8 mouse cellular contexts compared by ENCODE assay signal in genomic region chr2:93461869-93462714, GRCm38 (mm10). TPM values are rescaled to one million over a fixed set of nuclear protein-coding genes. Genes with fewer than 3 reads are reported as not detected.
DNase-seq lines count a peak whose midpoint lies in the region; ATAC-seq and TF ChIP-seq lines count a peak whose summit lies in the region.

No protein-coding gene starts in this region.

- peaks cover 2% of the 10 kb centered on the region for H3K79me2 ChIP-seq in MEL (ENCODE audit: control insufficient read depth, insufficient read depth, low read length, poor library complexity)

- peak overlapping the region; percentile 88 for H3K27ac ChIP-seq in MEL (ENCODE audit: control insufficient read depth, low read depth, low read length)
- H3K27ac ChIP-seq in forebrain, embryonic 16.5 days (ENCODE audit: low read length) = 0 out of 2 replicates have a peak overlapping the region, but pooled peaks have one; percentile 12
- peak overlapping the region; percentile 51; the same call in 1 of the 2 replicates for H3K27ac ChIP-seq in neural tube, embryonic 15.5 days (replicated peaks)

- peak overlapping the region; percentile 71 to 87 for H3K4me3 ChIP-seq in MEL (ENCODE audit: control insufficient read depth in 1 of 2, insufficient read depth in 1 of 2, low read depth in 2 of 2, low read length in 2 of 2)
- peak overlapping the region; percentile 41 for H3K4me3 ChIP-seq in forebrain, embryonic 16.5 days (replicated peaks; ENCODE audit: low read length)
- peak overlapping the region; percentile 74 for H3K4me3 ChIP-seq in lung, adult 2 months (replicated peaks; ENCODE audit: extremely low read depth, low read depth, low read length)
- peak overlapping the region; percentile 40 for H3K4me3 ChIP-seq in neural tube, embryonic 15.5 days (replicated peaks)

- peak; percentile 98 for DNase-seq in MEL (ENCODE audit: low read depth, low spot score)
- DNase-seq in cerebellum, adult 18-20 months = peak; percentile 51 to 64
- peak; percentile 89 for DNase-seq in heart, postnatal 25 days (ENCODE audit: low spot score)
- DNase-seq in layer of hippocampus, adult 18-20 months (ENCODE audit: low spot score in 2 of 2) = peak; percentile 75 to 88
- DNase-seq in lung, adult 2 months = peak; percentile 99
- peak; percentile 98 for DNase-seq in testis, postnatal 10 days (ENCODE audit: low spot score)

- peak overlapping the region; percentile 69 for H3K4me2 ChIP-seq in forebrain, embryonic 16.5 days (ENCODE audit: low read length)
- peak overlapping the region; percentile 70 for H3K4me2 ChIP-seq in neural tube, embryonic 15.5 days

- H3K36me3 ChIP-seq in MEL (ENCODE audit: control insufficient read depth in 1 of 2, insufficient read depth in 2 of 2, low read length in 2 of 2) = peaks cover 0 to 16% of the 10 kb centered on the region in 2 experiments; a peak in 2 of 4 replicates
- no peaks in the 10 kb centered on the region for H3K36me3 ChIP-seq in forebrain, embryonic 16.5 days (ENCODE audit: control insufficient read depth, insufficient read depth)
- no peaks in the 10 kb centered on the region for H3K36me3 ChIP-seq in neural tube, embryonic 15.5 days

- peak; percentile 27 to 40; a peak in 2 of 4 replicates for TF ChIP-seq EP300 in MEL (IDR thresholded peaks at IDR 0.05; ENCODE audit: low read depth in 1 of 2, low read length in 2 of 2)

- peaks cover 18 to 38% of the 10 kb centered on the region in 2 experiments for H3K4me1 ChIP-seq in MEL (ENCODE audit: control insufficient read depth in 1 of 2, insufficient read depth in 2 of 2, low read length in 2 of 2)
- H3K4me1 ChIP-seq in forebrain, embryonic 16.5 days (replicated peaks; ENCODE audit: control insufficient read depth, insufficient read depth, low read length) = peaks cover 18% of the 10 kb centered on the region
- peaks cover 34% of the 10 kb centered on the region for H3K4me1 ChIP-seq in lung, adult 2 months (ENCODE audit: control insufficient read depth, insufficient read depth, low read length)
- peaks cover 26% of the 10 kb centered on the region for H3K4me1 ChIP-seq in neural tube, embryonic 15.5 days

- peak; percentile 89 for ATAC-seq in forebrain, embryonic 16.5 days
- peak; percentile 87 for ATAC-seq in neural tube, embryonic 15.5 days (ENCODE audit: low FRiP score)

- H3K9me3 ChIP-seq in MEL (replicated peaks; ENCODE audit: insufficient read depth, low read length) = no peaks in the 10 kb centered on the region
- no peaks in the 10 kb centered on the region for H3K9me3 ChIP-seq in forebrain, embryonic 16.5 days (ENCODE audit: control insufficient read depth, low read length)
- H3K9me3 ChIP-seq in neural tube, embryonic 15.5 days (replicated peaks) = no peaks in the 10 kb centered on the region

- no peak for TF ChIP-seq CTCF in MEL (IDR thresholded peaks at IDR 0.05 in 2 of 3, conservative IDR thresholded peaks at IDR 0.05 in 1 of 3; ENCODE audit: control insufficient read depth in 1 of 3, insufficient read depth in 1 of 3, low read depth in 2 of 3, low read length in 3 of 3, poor library complexity in 1 of 3, severe bottlenecking in 1 of 3)
- no peak for TF ChIP-seq CTCF in lung, adult 2 months (IDR thresholded peaks at IDR 0.05; ENCODE audit: insufficient read depth, low read length)

- WGBS in forebrain, embryonic 16.5 days = 2% methylated on average over 41 of the region's 41 CpGs
- WGBS in lung, adult 2 months = 3% methylated on average over 41 of the region's 41 CpGs
- WGBS in neural tube, embryonic 15.5 days = 3% methylated on average over 41 of the region's 41 CpGs

- TF ChIP-seq RAD21 in MEL (IDR thresholded peaks at IDR 0.05; ENCODE audit: low read depth, low read length) = no peak

- intact Hi-C loops in heart, postnatal 25 days (cut with DNase I) = no loop called here

- peak; percentile 71 to 85 for TF ChIP-seq POLR2A in MEL (IDR thresholded peaks at IDR 0.05; ENCODE audit: control insufficient read depth in 1 of 2, insufficient read depth in 1 of 2, low read depth in 1 of 2, low read length in 2 of 2, poor library complexity in 1 of 2)
- TF ChIP-seq POLR2A in lung, adult 2 months (IDR thresholded peaks at IDR 0.05; ENCODE audit: borderline replicate concordance, extremely low read depth, low read depth, low read length) = peak; percentile 82; the same call in 1 of the 2 replicates

- H3K9ac ChIP-seq in MEL (ENCODE audit: control insufficient read depth, low read depth, low read length, poor library complexity, severe bottlenecking) = peak overlapping the region; percentile 85
- peak overlapping the region; percentile 7 for H3K9ac ChIP-seq in forebrain, embryonic 16.5 days (replicated peaks; ENCODE audit: low read depth, low read length)
- H3K9ac ChIP-seq in neural tube, embryonic 15.5 days (replicated peaks) = 0 out of 2 replicates have a peak overlapping the region, but pooled peaks have one; percentile 14

- H3K27me3 ChIP-seq in MEL (ENCODE audit: control insufficient read depth in 1 of 2, insufficient read depth in 2 of 2, low read length in 2 of 2) = no peaks in the 10 kb centered on the region
- 0 out of 2 replicates have a peak, but pooled peaks cover 2% of the 10 kb centered on the region for H3K27me3 ChIP-seq in forebrain, embryonic 16.5 days (replicated peaks; ENCODE audit: control insufficient read depth, insufficient read depth, low read length)
- peaks cover 20% of the 10 kb centered on the region for H3K27me3 ChIP-seq in neural tube, embryonic 15.5 days (replicated peaks)

TF ChIP-seq in MEL, 35 proteins besides CTCF, POLR2A, EP300 and RAD21 (continues in another document):
- TF ChIP-seq TAL1 (IDR thresholded peaks at IDR 0.05; ENCODE audit: low read length) (peak; percentile 69), USF1 (IDR thresholded peaks at IDR 0.05; ENCODE audit: low read depth, low read length) (peak; percentile 22; the same call in 1 of the 2 replicates), MEF2A (IDR thresholded peaks at IDR 0.05; ENCODE audit: extremely low read depth, insufficient replicate concordance, low read depth, low read length, poor library complexity, severe bottlenecking) (no peak), MAFK (IDR thresholded peaks at IDR 0.05; ENCODE audit: borderline replicate concordance, low read depth, low read length) (no peak), HCFC1 (IDR thresholded peaks at IDR 0.05; ENCODE audit: low read depth, low read length) (no peak), ELF1 (IDR thresholded peaks at IDR 0.05; ENCODE audit: low read depth, low read length) (peak; percentile 75), BHLHE40 (IDR thresholded peaks at IDR 0.05; ENCODE audit: borderline replicate concordance, low read depth, low read length) (no peak), POLR2AphosphoS5 (IDR thresholded peaks at IDR 0.05; ENCODE audit: borderline replicate concordance, low read depth, low read length) (no peak), UBTF (IDR thresholded peaks at IDR 0.05; ENCODE audit: borderline replicate concordance, insufficient read depth, low read depth, low read length) (no peak), KAT2A (conservative IDR thresholded peaks at IDR 0.05; ENCODE audit: low read depth, low read length) (no peak), POLR2AphosphoS2 (IDR thresholded peaks at IDR 0.05; ENCODE audit: low read length) (no peak; the same call in 1 of the 2 replicates), TCF12 (IDR thresholded peaks at IDR 0.05; ENCODE audit: low read depth, low read length) (peak; percentile 22; the same call in 1 of the 2 replicates), MAX (IDR thresholded peaks at IDR 0.05; ENCODE audit: low read length) (no peak), MYC (IDR thresholded peaks at IDR 0.05; ENCODE audit: low read depth, low read length) (peak; percentile 33; the same call in 1 of the 2 replicates), ZNF384 (IDR thresholded peaks at IDR 0.05; ENCODE audit: low read depth, low read length) (no peak), SIN3A (IDR thresholded peaks at IDR 0.05; ENCODE audit: low read length) (peak; percentile 83), MYB (IDR thresholded peaks at IDR 0.05; ENCODE audit: low read depth, low read length) (peak; percentile 56), E2F4 (IDR thresholded peaks at IDR 0.05; ENCODE audit: borderline replicate concordance, low read depth, low read length) (0 out of 2 replicates have a peak, but pooled peaks have one; percentile 0), NELFE (IDR thresholded peaks at IDR 0.05; ENCODE audit: low read depth, low read length) (peak; percentile 62), JUND (IDR thresholded peaks at IDR 0.05; ENCODE audit: low read depth, low read length) (no peak), RCOR1 (IDR thresholded peaks at IDR 0.05; ENCODE audit: low read depth, low read length) (peak; percentile 47; the same call in 1 of the 2 replicates), CHD2 (IDR thresholded peaks at IDR 0.05; ENCODE audit: low read length) (no peak), SMC3 (IDR thresholded peaks at IDR 0.05; ENCODE audit: low read depth, low read length) (no peak), MAZ (IDR thresholded peaks at IDR 0.05; ENCODE audit: low read depth, low read length) (peak; percentile 46; the same call in 1 of the 2 replicates), GABPA (IDR thresholded peaks at IDR 0.05; ENCODE audit: low read depth, low read length) (no peak), GATA1 (IDR thresholded peaks at IDR 0.05; ENCODE audit: low read depth, low read length) (peak; percentile 49; the same call in 1 of the 2 replicates), ZKSCAN1 (IDR thresholded peaks at IDR 0.05; ENCODE audit: low read depth, low read length) (no peak), USF2 (IDR thresholded peaks at IDR 0.05; ENCODE audit: borderline replicate concordance in 1 of 2, insufficient read depth in 1 of 2, low read depth in 1 of 2, low read length in 2 of 2) (no peak), ZMIZ1 (IDR thresholded peaks at IDR 0.05; ENCODE audit: low read depth, low read length) (peak; percentile 62; the same call in 1 of the 2 replicates), ETS1 (IDR thresholded peaks at IDR 0.05; ENCODE audit: low read depth, low read length) (peak; percentile 87), ZC3H11A (IDR thresholded peaks at IDR 0.05; ENCODE audit: low read depth, low read length) (no peak), MXI1 (IDR thresholded peaks at IDR 0.05; ENCODE audit: low read depth, low read length) (peak; percentile 4)

RNA-seq across cellular contexts. Expression of gene Cd82, which starts 0.8 kb away (rescaled TPM):
- total RNA-seq in MEL (2012; rRNA removed) = 24.4 and 37.6 TPM in 2 replicates
- polyA plus RNA-seq in MEL (2012; ENCODE audit: insufficient read depth in 1 of 2, insufficient read length in 2 of 2, low read depth in 1 of 2, low replicate concordance in 2 of 2, missing spikeins in 1 of 2) = 10 to 100 TPM in 1 of 2 experiments, not detected in 1; 59.7 TPM
- polyA plus RNA-seq in forebrain, embryonic 16.5 days (2015; fragmentation: Nextera tagmentation; extraction: Ambion mirVana) = 18.3 and 22.1 TPM in 2 replicates
- total RNA-seq in heart, postnatal 25 days (2021) = 10 to 100 TPM; 11.9 to 12.6 TPM
- total RNA-seq in layer of hippocampus, adult 18-20 months (2021) = 10 to 100 TPM; 22.4 to 23.5 TPM
- polyA plus RNA-seq in lung, adult 2 months (2012; rRNA removed) = 170 and 176 TPM in 2 replicates
- polyA plus RNA-seq in neural tube, embryonic 15.5 days (2015; fragmentation: Nextera tagmentation; extraction: Ambion mirVana) = 22.4 and 68.9 TPM in 2 replicates

Comparison
In these comparisons a context has a peak if more than half of its experiments do, and no peak if none do; other contexts are left out.
1. Peak in every context shown above with its lines: DNase-seq, ATAC-seq, H3K4me3 ChIP-seq and H3K27ac ChIP-seq.
2. H3K27ac ChIP-seq: peak in every context shown above with its lines; median percentile 88 in MEL; 51 in neural tube, embryonic 15.5 days; 12 in forebrain, embryonic 16.5 days.
3. H3K9ac ChIP-seq: peak in every context shown above with its lines; median percentile 85 in MEL; 14 in neural tube, embryonic 15.5 days; 7 in forebrain, embryonic 16.5 days.